Mouse (Mus musculus): ENCODE results near the gene Rpl37a. TPM values are rescaled to one million over a fixed set of nuclear protein-coding genes. Genes with fewer than 3 reads are reported as not detected.

The Rpl37a gene
- total RNA-seq, 4 experiments from 2014 or later = 594 to 696 (median 662) TPM

DNA sequence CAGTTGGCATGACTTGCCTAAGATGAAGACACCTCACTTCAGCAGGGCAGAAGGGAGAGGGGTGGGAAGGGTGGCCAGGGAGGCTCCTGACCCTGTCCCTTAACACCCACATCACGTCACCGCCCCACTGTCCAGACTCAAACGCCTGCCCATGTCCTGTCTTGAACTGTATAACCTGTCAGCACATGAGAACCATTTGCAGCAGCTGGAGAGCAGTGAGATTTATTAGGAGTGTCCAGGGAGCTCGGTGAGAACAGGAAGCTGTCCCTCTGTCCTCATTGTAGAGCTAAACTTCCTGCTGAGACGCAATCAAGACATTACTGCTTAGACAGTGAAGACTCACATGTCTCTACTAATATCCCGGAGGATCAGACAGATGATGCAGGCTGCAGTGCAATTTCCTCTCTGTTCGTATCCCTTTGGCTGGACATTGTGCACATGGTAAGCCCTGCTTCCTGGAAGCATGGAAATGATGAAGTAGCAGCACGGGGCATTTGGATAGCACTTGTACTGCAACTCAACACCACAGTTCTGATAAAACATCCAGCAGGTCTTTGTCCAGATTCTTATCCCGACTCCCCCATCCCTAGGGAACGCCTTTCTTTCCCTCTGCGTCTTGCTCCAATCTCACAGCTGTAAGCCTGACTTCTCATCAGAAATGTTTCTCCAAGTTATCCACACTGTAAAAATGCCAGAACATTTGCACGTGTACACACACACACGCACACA is 25.5 kb downstream of the Rpl37a start:
- no peak for DNase-seq (ENCODE audit: low spot score)

DNA sequence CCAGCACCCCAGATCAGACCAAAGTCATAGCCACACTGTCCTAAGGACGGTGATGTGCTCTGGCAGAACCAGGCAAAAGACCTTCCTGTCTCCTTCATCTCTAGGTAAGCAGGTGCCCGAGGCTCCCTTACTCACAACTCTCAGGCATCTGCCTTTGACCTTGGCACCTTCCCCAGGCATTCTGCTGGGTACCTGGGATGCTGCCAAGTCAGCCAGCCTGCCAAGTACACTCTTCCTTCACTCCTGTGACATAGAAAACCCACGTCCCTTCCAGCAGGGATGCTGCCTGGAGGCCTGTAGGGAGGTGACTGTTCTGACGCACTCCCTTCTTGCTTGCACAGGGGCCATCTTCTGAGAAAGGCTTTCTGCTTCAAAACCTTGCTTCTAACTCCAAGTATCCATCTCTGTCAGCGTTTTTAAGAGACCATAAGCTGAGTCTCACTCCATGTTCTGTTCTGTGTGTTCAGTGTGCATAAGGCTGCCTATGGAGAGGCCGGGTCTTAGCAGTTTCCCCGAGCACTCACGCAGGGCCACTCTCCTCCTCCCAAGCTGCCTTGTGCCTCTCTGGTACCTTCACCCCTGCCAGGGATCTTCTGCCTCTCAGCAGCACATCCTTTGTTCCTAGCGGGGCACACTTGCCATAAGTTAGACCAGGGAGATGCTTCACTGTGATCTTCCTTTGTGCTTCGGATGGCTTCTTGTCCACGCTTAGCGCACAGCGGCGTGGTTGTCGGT is 28.0 kb downstream of the Rpl37a start:
- DNase-seq (ENCODE audit: low spot score) = no peak

DNA sequence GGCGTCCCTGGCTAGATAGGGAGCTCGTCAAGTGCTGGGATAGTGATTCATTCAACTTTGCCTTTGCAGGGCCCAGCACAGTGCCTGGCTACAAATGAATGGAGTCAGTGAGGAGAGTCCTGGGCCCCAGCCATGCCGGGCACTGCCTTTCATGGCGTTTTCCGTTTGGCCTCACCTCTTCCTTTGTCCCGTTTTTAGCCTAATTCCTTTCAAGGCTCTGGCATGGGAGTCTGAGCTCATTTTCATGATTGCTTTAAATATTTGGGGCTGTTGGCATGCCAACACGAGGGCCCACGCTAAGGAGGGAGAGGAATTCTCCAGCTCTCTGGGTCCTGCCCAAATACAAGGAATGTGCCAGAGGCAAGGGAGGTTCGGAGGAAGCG is 28.6 kb downstream of the Rpl37a start:
- DNase-seq (ENCODE audit: low spot score) = no peak

DNA sequence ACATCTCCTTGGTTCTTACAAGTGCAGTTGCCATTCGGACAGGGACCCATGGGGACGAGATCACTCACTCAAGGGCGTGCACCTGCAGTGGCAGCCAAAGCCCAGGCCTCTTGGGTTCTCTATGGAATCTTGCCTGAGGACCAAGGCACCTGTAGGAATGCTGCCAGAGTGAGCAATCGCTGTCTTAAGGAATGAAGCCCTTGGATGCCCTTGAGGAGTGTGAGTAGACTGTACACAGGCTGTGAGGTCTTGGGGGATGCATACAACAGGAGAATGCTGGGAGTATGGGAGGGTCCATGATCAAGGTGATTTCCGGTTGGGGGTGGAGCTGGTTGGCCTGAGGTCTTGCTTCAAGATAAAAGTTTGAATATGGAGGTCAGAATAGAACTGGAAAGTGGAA is 30.3 kb downstream of the Rpl37a start:
- no peak for DNase-seq (ENCODE audit: low spot score)

DNA sequence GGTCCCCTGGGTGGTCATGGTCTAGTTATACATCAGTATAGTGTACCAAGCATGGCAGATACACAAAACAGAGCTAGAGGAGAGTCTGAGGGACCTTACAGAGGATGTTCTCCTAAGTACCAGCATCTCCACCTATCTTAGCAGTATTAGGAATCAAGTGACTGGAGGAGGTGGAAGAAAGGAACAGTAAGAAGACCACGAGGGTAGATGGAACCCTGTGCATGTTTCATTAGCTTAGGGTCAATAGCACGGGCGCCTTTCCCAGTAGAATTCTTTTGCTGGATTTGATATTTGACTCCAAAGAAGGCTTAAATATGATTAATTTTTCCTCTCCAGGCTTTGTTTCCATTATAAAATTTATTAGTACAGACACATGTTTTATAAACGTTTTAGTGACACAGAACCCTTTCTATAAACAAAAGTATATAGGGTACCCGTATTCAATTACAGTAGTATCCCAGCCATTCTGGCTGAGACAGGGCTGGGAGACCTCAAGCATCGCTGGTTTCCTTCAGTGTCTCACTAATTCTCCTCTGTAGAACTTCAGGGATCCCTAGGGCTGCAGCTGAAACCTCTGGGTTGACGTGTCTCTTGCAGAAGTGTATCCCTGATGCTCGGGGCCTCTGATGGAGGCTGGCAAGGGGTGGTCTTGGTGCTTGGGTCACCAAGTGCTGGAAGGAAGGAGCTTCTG is 33.9 kb downstream of the Rpl37a start:
- no peak for DNase-seq (ENCODE audit: low spot score)

DNA sequence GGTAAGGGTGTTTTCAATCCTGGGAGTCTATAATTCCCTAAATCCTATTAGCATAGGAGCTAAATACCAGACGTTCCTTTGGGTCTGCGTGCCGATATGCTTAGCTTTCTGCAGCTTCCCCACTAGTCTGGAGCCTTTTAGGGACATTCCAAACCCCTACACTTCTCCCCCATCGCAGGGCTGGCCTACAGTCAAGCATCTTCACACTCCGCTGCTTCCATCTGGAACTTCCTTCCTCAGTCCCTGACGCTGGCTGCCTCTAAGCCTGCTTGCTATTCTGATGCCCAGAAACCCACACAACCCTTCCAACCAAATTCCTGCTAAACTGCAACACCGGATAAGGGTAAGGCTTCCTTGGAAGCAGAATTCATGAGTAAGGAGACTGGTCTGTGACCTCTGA is 35.3 kb downstream of the Rpl37a start:
- no peak for DNase-seq (ENCODE audit: low spot score)

DNA sequence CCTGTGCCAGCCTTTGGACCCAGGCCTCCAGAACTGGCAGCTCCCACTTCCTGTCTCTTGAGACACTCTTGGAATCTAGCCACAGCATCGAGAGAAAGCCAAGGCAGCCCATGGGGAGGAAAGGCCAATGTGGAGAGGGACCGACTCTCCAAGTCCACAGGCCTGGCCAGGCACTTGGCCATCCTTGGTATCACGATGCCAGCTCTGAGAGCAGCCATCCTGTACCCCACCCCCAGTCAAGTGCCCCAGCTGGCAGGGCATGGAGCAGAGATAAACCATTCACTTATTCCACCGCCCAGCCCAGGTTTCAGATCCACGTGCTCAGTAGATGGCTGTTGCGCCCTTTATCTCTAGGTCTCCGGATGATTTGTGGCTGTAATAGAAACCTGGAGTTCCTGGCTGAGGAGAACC is 40.3 kb downstream of the Rpl37a start:
- peak; percentile 32 for DNase-seq (ENCODE audit: low spot score)

DNA sequence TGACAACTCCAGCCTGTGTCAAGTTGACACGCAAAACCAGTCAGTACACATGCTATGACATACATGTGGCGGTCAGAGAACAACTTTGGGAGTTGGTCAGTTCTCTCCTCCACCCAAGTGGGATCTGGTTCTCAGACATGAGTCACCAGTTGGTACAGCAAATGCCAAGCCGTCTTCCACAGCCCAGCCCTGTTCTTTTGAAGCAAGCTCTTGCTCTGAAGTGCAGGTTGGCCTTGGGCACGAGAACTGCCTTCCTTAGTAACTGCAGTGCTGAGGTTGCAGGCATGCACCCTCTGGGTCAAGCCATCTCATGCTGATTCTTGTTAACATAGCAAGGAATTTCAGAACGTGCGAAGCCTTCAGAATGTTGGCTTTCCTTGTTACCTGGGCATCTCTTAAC is 42.1 kb downstream of the Rpl37a start:
- DNase-seq (ENCODE audit: low spot score) = no peak

DNA sequence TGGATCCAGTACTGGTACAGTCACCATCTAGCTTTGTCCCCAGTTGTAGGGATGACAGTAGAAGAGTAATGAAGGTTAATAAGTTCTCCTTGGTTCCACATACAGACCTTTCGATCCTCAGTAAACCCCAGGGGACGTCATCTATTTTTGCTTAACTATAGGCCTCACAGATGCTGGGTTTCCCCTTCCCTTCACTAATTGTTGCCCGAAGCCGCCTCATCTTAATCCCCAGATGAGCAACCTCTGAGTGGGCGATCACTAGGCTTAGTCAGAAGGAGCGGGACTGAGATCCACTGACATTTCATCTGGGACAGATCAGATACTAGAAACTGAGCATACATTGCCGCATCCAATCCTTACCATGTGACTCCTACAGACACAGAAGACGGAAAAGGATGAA is 44.1 kb downstream of the Rpl37a start:
- no peak for DNase-seq (ENCODE audit: low spot score)

DNA sequence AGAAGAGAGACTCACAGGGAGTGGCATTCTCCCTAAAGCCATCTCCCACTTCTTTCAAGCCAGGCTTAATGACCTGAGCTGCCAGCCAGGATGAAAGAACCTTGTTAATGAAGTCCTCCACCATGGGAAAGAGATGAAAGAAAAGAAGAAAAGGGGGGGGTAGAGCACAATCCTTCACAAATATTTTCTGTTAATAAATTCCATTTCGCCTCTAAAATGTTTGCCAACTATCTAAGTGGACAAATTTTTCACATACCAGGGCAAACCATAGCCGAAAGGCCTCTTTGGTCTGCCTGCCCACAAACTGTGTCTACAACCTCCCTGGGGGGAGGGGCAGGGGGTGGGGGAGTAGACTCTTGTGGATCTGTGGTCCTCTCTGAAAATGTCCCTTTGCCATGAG is 44.7 kb downstream of the Rpl37a start:
- DNase-seq (ENCODE audit: low spot score) = no peak

DNA sequence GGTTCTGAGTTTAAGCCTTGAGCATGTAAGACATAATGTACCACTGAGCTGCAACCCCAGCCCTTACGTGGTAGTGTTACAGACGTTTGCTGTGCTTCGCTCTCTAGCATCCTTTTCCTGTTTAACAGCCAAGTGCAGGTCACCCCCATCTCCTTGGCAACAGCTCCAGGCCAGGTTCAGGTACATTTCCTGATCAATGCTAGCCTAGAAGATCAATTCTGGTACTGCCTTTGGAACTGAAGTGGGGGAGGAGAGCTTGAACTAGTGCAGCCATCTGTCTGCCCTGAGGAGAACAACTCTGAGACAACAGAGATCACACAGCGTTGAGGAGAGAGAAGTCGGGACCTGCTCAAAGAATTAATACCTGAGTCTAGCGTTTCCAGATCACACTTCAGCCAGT is 48.7 kb downstream of the Rpl37a start:
- no peak for DNase-seq (ENCODE audit: low spot score)

Other genes starting within 250 kb of the Rpl37a start
- gene March4, start 174.4 kb upstream of the Rpl37a start, total RNA-seq (2022) = not detected
- 10 to 100 TPM; 28.2 to 32.2 (median 29.4) TPM for gene Smarcal1, start 128.0 kb upstream of the Rpl37a start, total RNA-seq (2022)
- gene Ankar, start 10.7 kb upstream of the Rpl37a start, total RNA-seq (2022) = not detected
- under 1 TPM in 3 of 4 experiments, not detected in 1; 0.27 to 0.66 (median 0.31) TPM for gene Igfbp2, start 113.2 kb downstream of the Rpl37a start, total RNA-seq (2022)
- 100 to 1,000 TPM in 3 of 4 experiments, 10 to 100 TPM in 1; 89.6 to 129 (median 119) TPM for gene Igfbp5, start 163.6 kb downstream of the Rpl37a start, total RNA-seq (2022)